In the genomic region with DNA sequence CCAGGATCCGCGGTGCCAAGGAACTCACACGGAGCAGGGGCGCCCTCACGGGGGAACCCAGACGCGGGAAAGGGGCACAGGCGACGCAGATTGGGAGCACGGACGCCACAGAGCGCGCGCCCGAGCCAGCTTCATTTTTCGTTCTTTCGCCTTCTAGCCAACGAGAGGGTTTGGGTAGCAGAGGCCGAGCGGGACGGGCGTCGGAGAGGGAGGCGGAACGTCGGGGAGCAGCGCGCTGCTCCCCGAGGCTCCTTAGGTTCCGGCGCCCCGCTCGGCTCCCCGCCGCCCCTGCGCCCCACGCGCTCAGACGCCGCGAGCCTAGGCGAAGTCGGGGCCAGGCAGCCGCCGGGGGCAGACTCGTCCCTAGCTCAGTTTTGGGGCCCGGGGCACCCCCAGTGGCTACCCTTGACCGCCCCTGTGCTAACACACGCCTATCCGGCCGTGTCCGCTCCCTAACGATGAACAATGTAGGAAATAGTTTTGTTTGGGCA, we compare ENCODE assay signal across 9 mouse cellular contexts. TPM values are rescaled to one million over a fixed set of nuclear protein-coding genes. Genes with fewer than 3 reads are reported as not detected.
DNase-seq lines count a peak whose midpoint lies in the region; ATAC-seq lines count a peak whose summit lies in the region.
"Had no signal": no experiment of that assay in that cellular context is flagged by ENCODE, and none has a peak within 500 bp of the region (broad histone marks: within the 10 kb centered on the region; RNA-seq: fewer than 3 reads in every experiment).

No protein-coding gene starts in this region.

- ATAC-seq in liver, embryonic 11.5 days (replicated peaks; ENCODE audit: low FRiP score), result no peak
- 0 out of 2 replicates have a peak, but pooled peaks have one; percentile 1 for ATAC-seq in intestine, embryonic 14.5 days (replicated peaks; ENCODE audit: low FRiP score, low TSS enrichment, low read depth)
- no peak for ATAC-seq in neural tube, embryonic 13.5 days (ENCODE audit: low read depth)

- peaks cover 3% of the 10 kb centered on the region; the same call in 1 of the 2 replicates for H3K9me3 ChIP-seq in liver, embryonic 11.5 days (ENCODE audit: control insufficient read depth, low read length)
- H3K9me3 ChIP-seq in forebrain, embryonic 10.5 days, result peaks cover 15% of the 10 kb centered on the region
- H3K9me3 ChIP-seq in intestine, embryonic 14.5 days (ENCODE audit: control insufficient read depth, low read length), result peaks cover under 1% of the 10 kb centered on the region
- H3K9me3 ChIP-seq in neural tube, embryonic 13.5 days, result no peaks in the 10 kb centered on the region

- peaks cover 4% of the 10 kb centered on the region; the same call in 1 of the 2 replicates for H3K4me1 ChIP-seq in liver, embryonic 11.5 days (replicated peaks; ENCODE audit: control insufficient read depth, insufficient read depth, low read length)
- peaks cover 34% of the 10 kb centered on the region for H3K4me1 ChIP-seq in forebrain, embryonic 10.5 days
- H3K4me1 ChIP-seq in intestine, embryonic 14.5 days (replicated peaks; ENCODE audit: control insufficient read depth, insufficient read depth, low read length), result 0 out of 2 replicates have a peak, but pooled peaks cover 1% of the 10 kb centered on the region
- peaks cover 21% of the 10 kb centered on the region for H3K4me1 ChIP-seq in neural tube, embryonic 13.5 days (replicated peaks)

- no peak for DNase-seq in liver, embryonic 11.5 days (ENCODE audit: low spot score)
- DNase-seq in liver, result no peak
- no peak for DNase-seq in forebrain, embryonic 10.5 days (ENCODE audit: extremely low spot score, low spot score)
- peak; percentile 77 for DNase-seq in intestine, embryonic 14.5 days (ENCODE audit: low spot score)
- DNase-seq in cerebellum, postnatal 14 days, result no peak
- DNase-seq in thymus, postnatal 36 days, result no peak
- DNase-seq in layer of hippocampus, postnatal 14 days (ENCODE audit: low spot score in 2 of 2), result no peak

- peaks cover 80% of the 10 kb centered on the region for H3K27me3 ChIP-seq in liver, embryonic 11.5 days (replicated peaks; ENCODE audit: control insufficient read depth, insufficient read depth, low read length)
- H3K27me3 ChIP-seq in forebrain, embryonic 10.5 days (ENCODE audit: poor library complexity, severe bottlenecking), result peaks cover 88% of the 10 kb centered on the region
- peaks cover 78% of the 10 kb centered on the region for H3K27me3 ChIP-seq in intestine, embryonic 14.5 days (replicated peaks; ENCODE audit: control insufficient read depth, insufficient read depth, low read length)
- peaks cover 83% of the 10 kb centered on the region for H3K27me3 ChIP-seq in neural tube, embryonic 13.5 days

- 3% methylated on average over 53 of the region's 53 CpGs for WGBS in liver, embryonic 11.5 days
- under 1% methylated on average over 53 of the region's 53 CpGs for WGBS in forebrain, embryonic 10.5 days
- WGBS in intestine, embryonic 14.5 days, result under 1% methylated on average over 47 of the region's 53 CpGs
- WGBS in neural tube, embryonic 13.5 days, result under 1% methylated on average over 53 of the region's 53 CpGs

- H3K36me3 ChIP-seq in liver, embryonic 11.5 days (ENCODE audit: control insufficient read depth, insufficient read depth, low read length), result peaks cover 5% of the 10 kb centered on the region; the same call in 1 of the 2 replicates
- H3K36me3 ChIP-seq in forebrain, embryonic 10.5 days (replicated peaks), result peaks cover 14% of the 10 kb centered on the region
- peaks cover 12% of the 10 kb centered on the region; the same call in 1 of the 2 replicates for H3K36me3 ChIP-seq in intestine, embryonic 14.5 days (ENCODE audit: control insufficient read depth, insufficient read depth, low read length)
- no peaks in the 10 kb centered on the region for H3K36me3 ChIP-seq in neural tube, embryonic 13.5 days

- H3K9ac ChIP-seq in liver, embryonic 11.5 days (ENCODE audit: low read depth, low read length), result peak overlapping the region; percentile 71
- H3K9ac ChIP-seq in intestine, embryonic 14.5 days (ENCODE audit: low read length), result peak overlapping the region; percentile 89
- H3K9ac ChIP-seq in neural tube, embryonic 13.5 days, result peak overlapping the region; percentile 58

- H3K27ac ChIP-seq in liver, embryonic 11.5 days (ENCODE audit: low read depth, low read length), result peak overlapping the region; percentile 84
- peak overlapping the region; percentile 65; the same call in 1 of the 2 replicates for H3K27ac ChIP-seq in forebrain, embryonic 10.5 days
- peak overlapping the region; percentile 62 for H3K27ac ChIP-seq in intestine, embryonic 14.5 days (ENCODE audit: low read depth)
- H3K27ac ChIP-seq in neural tube, embryonic 13.5 days (replicated peaks), result no peak overlapping the region
- H3K27ac ChIP-seq: macrophage had no signal

- H3K4me3 ChIP-seq in liver, embryonic 11.5 days (ENCODE audit: low read depth, low read length), result peak overlapping the region; percentile 43
- H3K4me3 ChIP-seq in forebrain, embryonic 10.5 days, result peak overlapping the region; percentile 38
- peak overlapping the region; percentile 57 for H3K4me3 ChIP-seq in intestine, embryonic 14.5 days (ENCODE audit: low read depth, low read length)
- peak overlapping the region; percentile 25 for H3K4me3 ChIP-seq in neural tube, embryonic 13.5 days

- peak overlapping the region; percentile 63 for H3K4me2 ChIP-seq in liver, embryonic 11.5 days
- H3K4me2 ChIP-seq in intestine, embryonic 14.5 days (ENCODE audit: low read length), result peak overlapping the region; percentile 61
- H3K4me2 ChIP-seq in neural tube, embryonic 13.5 days, result peak overlapping the region; percentile 44

RNA-seq across cellular contexts. Expression of a gene that starts 2.6 kb away (rescaled TPM):
- polyA plus RNA-seq in liver, embryonic 11.5 days (2014; fragmentation: Nextera tagmentation; extraction: Ambion mirVana), result 390 and 480 TPM in 2 replicates
- polyA plus RNA-seq in forebrain, embryonic 10.5 days (2016; fragmentation: Nextera tagmentation; extraction: Ambion mirVana), result 126 and 132 TPM in 2 replicates
- 960 and 1,030 TPM in 2 replicates for polyA plus RNA-seq in intestine, embryonic 14.5 days (2014; fragmentation: Nextera tagmentation; extraction: Ambion mirVana)
- 203 and 254 TPM in 2 replicates for polyA plus RNA-seq in neural tube, embryonic 13.5 days (2015; fragmentation: Nextera tagmentation; extraction: Ambion mirVana)
- 100 to 1,000 TPM; 132 to 227 TPM for total RNA-seq in layer of hippocampus, postnatal 14 days (2021)

RNA-seq across cellular contexts. Expression of a gene that starts 5.8 kb away (rescaled TPM):
- polyA plus RNA-seq in liver, embryonic 11.5 days (2014; fragmentation: Nextera tagmentation; extraction: Ambion mirVana), result not detected in 2 replicates
- not detected in 2 replicates for polyA plus RNA-seq in forebrain, embryonic 10.5 days (2016; fragmentation: Nextera tagmentation; extraction: Ambion mirVana)
- polyA plus RNA-seq in intestine, embryonic 14.5 days (2014; fragmentation: Nextera tagmentation; extraction: Ambion mirVana), result 0.13 and 0.24 TPM in 2 replicates
- not detected in 2 replicates for polyA plus RNA-seq in neural tube, embryonic 13.5 days (2015; fragmentation: Nextera tagmentation; extraction: Ambion mirVana)
- under 1 TPM; 0.09 to 0.12 TPM for total RNA-seq in layer of hippocampus, postnatal 14 days (2021)
- polyA plus RNA-seq: macrophage had no signal
